Mouse (Mus musculus) left cerebral cortex, postnatal 4 days (tissue): ENCODE measurements around the gene Gm9732. TPM values are rescaled to one million over a fixed set of nuclear protein-coding genes. Genes with fewer than 3 reads are reported as not detected.
"Not testable (repeated sequence)": the region's sequence is repeated elsewhere in the genome, so short reads cannot be mapped to it uniquely, and the experiment has no call there.

ENCODE experiments used
- DNase-seq: peaks from one replicate; pipeline ENCODE4 v3.0.0-alpha.2; 2022
- intact Hi-C: fragments of 180-260 bp; cut with DNase I; formaldehyde crosslinking; loops from one replicate; pipeline ENCODE4 v1.15.1; 2025
- total RNA-seq, 2 experiments: library from RNA; stranded (reverse); gene quantifications; 2 replicates each; pipeline ENCODE4 v1.2.3; 2021

The Gm9732 gene
- total RNA-seq, 2 experiments from 2014 or later = not detected

DNA sequence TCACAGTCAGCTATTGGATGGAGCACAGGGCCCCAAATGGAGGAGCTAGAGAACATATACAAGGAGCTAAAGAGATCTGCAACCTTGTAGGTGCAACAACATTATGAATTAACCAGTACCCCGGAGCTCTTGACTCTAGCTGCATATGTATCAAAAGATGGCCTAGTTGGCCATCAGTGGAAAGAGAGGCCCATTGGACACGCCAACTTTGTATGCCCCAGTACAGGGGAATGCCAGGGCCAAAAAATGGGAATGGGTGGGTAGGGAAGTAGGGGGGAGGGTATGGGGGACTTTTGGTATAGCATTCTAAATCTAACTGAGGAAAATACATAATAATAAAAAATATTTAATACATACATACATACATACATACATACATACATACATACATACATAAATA lies 78.1 kb downstream of the Gm9732 start:
- intact Hi-C loops, DNase-seq: not testable (repeated sequence)

Other genes starting within 250 kb of the Gm9732 start
- not detected for gene Gm8094, start 198.4 kb upstream of the Gm9732 start, total RNA-seq
- under 1 TPM; 0.30 to 0.34 TPM for gene Gm8104, start 174.4 kb upstream of the Gm9732 start, total RNA-seq
- gene Gm7233, start 95.2 kb upstream of the Gm9732 start, total RNA-seq = under 1 TPM in 1 of 2 experiments, not detected in 1; 0.40 TPM
- not detected for gene Gm8122, start 39.7 kb upstream of the Gm9732 start, total RNA-seq
- under 1 TPM; 0.34 to 0.36 TPM for gene Gm8126, start 16.4 kb upstream of the Gm9732 start, total RNA-seq
- not detected for gene Gm8127, start 18.8 kb downstream of the Gm9732 start, total RNA-seq
- gene 1700001F09Rik, start 72.8 kb downstream of the Gm9732 start, total RNA-seq = 1 to 10 TPM in 1 of 2 experiments, not detected in 1; 1.3 TPM
- not detected for gene Gm8138, start 141.3 kb downstream of the Gm9732 start, total RNA-seq